Mouse (Mus musculus): ENCODE measurements at regions not wholly inside any gene's neighbourhood (a gene's known extent, or its start where the extent isn't known, plus 50 kb on each side); places are given as distances from the start of the nearest gene placed in this dataset.

DNA sequence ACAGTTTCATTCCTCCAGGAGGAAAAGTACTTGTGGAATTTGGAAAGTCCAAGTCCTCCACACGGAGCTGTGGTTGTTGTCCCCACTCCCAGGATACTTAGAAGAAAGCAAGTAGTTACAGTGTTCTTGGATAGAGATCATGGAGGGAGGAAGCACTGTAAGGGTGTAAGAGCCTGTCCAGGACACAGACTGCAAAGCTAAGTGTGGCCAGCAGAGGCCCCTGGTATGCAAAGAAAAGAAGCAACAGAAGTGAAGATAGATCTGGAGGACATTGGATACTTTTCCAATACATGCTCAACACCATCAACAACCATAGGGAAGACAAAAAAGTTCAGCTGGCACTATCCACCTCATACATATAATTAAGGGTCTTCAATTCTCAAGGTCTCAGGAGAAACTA is 197.4 kb downstream of the Meis1 start:
- no peak for DNase-seq (ENCODE audit: low spot score in 2 of 2)

GRCm38 (mm10) chr11:18814110-18814509 is 204.7 kb downstream of the Meis1 start:
- DNase-seq (ENCODE audit: low spot score in 2 of 2), result no peak

- DNase-seq (ENCODE audit: low spot score in 2 of 2), result no peak
Measured at GRCm38 (mm10) chr11:18767479-18767878, 251.3 kb downstream of the Meis1 start.

- DNase-seq (ENCODE audit: low spot score in 2 of 2), result no peak
Measured at GRCm38 (mm10) chr11:18766458-18767016, 252.2 kb downstream of the Meis1 start.

DNA sequence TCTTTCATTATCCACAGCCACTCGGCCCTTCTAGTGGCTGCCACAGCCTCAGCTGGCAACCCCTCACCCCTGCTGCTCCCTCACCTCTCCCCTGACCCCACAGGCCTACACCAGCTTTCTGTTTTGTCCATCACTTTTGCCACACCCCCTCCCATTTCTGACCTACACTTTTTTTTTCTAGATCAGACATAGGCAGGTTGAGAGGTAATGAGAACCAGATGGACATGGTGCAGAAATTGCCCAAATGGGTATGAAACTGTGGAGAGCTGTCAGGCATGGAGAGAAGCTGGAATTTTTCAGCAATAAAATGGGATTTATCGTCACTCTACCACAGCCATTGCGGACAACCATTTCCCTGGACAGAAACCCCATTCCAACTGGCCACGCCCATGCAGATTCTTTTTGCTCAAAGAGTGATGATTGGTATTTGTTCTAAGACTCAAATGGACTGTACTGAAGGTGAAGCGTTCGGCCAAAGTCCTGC is 260.2 kb downstream of the Meis1 start:
- DNase-seq (ENCODE audit: low spot score in 2 of 2), result no peak

DNA sequence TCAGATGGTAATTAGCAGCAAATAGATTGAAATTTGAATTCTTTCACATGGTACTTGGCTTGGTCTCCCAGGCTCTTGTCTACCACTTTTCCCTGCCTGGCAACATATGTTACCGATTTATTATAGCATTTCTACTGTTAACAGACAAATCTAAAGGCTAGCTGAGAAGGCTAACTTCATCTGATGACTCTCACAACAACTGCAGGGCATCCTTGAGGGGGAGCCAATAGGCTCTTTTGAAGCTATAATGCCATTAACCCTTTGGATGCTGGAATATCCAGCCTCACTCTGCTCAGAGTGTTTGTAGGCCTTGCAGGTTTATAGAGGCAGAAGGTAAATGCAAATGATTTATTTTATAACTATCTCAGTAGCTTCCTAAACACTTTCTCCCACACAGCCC is 262.2 kb downstream of the Meis1 start:
- no peak for DNase-seq (ENCODE audit: low spot score in 2 of 2)

DNA sequence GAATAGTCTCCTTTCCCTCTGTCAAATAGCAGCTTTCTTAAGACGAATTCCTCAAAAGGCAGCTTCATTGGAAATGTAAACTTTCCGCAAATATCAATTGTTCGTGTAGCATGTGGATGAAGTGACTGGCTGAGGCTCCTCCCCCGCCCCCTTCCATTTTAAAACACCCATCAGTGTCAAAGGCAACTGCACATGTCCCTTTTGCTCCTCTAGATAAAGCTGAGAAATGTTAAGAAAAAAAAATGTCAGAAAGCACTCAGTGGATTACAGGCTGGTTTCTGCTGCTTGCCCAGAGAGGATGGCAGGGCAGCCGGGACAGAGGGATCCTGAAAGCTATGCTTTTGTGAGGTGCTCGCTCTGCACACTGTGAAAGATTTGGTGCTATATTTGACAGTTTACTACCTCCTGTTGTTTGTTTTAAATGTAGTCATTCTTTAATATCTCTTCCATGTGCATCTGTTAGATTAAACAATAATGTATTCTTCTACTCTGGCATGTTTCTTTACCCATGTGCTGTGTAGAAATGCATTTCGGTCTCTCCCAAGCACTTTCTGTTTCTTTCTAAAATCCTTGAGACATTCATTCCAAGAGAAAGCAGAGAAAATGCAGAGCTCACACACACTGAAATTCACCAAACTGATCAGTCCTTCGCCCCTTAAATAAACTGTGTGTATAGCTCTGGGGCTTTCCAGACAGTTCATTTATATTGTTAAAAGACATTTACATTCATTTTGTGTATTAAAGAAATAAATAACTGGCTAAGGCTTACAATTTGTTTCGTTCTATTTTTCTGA is 263.9 kb downstream of the Meis1 start:
- no peak for DNase-seq (ENCODE audit: low spot score in 2 of 2)

DNA sequence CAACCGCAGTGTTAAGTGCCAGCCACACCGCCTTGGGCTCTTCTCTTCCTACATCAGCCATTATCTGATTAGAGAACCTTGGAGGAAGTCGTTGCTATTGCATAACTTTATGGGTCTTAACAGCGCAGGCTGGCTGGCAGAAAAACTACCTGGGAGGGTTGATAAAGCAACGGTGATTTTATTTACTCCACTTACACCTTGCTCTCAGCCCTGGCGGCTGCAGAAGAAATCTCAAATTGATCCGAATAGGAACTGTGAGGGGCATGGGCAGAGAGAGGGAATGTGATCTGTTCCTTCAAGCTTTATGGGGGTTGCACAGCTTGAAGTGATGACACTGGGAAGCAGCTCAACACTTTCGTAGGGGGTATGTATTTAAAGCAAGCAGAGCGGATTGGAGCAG is 264.9 kb downstream of the Meis1 start:
- no peak for DNase-seq (ENCODE audit: low spot score in 2 of 2)

DNA sequence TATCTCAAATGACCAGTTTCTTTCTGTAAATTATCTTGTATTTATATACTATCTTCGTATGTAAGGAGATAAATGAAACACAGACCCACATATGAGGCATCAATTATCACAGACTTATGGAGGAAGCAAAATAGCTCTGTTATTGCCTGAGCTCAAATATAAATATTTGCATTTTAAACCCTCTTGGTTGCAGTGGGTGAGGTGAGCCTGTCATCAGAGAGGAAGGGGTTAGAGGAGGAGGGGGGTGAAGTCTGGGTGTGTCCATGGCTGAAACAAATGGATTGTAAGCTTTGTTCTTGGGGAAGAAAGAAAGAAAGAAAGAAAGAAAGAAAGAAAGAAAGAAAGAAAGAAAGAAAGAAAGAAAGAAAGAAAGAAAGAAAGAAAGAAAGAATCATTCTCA is 265.5 kb downstream of the Meis1 start:
- no peak for DNase-seq (ENCODE audit: low spot score in 2 of 2)

DNA sequence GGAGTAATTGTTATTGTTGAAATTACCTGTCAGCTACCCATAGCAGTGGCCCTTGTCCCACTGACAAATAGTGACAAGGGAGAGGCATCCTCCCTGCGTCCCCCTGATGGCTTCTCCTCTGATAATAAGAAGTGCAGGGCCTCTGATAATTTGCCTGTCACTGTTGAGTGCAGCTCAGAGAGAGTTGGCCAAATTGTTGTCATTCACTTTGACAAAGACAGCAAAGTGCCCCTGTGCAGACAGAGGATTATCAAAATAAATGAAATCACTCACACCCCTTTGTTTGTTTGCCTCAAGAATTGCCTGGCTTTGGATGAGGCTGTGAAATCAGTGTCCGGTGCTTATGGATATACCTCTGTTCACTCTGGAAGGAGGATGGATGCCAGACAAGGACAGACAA is 266.3 kb downstream of the Meis1 start:
- DNase-seq (ENCODE audit: low spot score in 2 of 2), result no peak

GRCm38 (mm10) chr11:18750911-18751841 is 267.6 kb downstream of the Meis1 start:
- DNase-seq (ENCODE audit: low spot score in 2 of 2), result no peak

DNA sequence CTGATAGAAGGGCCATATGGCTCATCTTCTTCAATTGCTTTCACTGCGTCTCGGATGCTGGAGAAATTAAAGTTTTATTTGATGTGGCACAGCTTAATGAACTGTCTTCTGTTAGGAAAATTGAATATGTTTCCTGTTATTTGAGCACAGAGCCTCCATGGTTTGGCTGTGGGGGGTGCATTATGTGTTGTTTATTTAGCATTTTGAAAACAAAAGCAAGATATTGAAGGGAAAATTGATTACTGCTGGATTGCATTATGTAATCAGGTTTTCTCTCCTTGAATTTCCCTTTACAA is 268.8 kb downstream of the Meis1 start:
- DNase-seq (ENCODE audit: low spot score in 2 of 2), result no peak

- DNase-seq (ENCODE audit: low spot score in 2 of 2), result no peak
Measured at GRCm38 (mm10) chr11:18749265-18750079, 269.3 kb downstream of the Meis1 start.

GRCm38 (mm10) chr11:18747871-18748461 is 270.8 kb downstream of the Meis1 start:
- DNase-seq (ENCODE audit: low spot score in 2 of 2), result no peak

DNA sequence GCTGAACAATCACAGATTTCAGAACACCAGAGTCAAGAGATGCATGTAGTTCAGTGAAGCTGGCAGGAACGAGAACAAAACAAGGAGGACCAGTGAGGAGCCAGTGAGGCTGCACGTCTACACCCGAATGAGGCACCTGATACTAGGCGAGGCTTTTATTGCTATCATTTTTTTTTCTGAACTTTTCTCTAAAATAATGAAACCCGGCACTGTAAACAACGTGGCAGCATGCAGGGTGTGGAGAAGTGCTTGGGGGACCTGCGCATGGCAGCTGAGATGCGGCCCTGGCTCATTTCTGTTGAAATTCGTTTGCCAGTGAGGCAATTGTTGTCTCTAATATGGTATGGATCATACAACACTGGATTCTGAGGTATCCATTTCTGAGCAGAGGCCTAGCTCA is 271.4 kb downstream of the Meis1 start:
- no peak for DNase-seq (ENCODE audit: low spot score in 2 of 2)

GRCm38 (mm10) chr11:18746486-18746885 is 272.3 kb downstream of the Meis1 start:
- DNase-seq (ENCODE audit: low spot score in 2 of 2), result no peak

GRCm38 (mm10) chr11:18745840-18746239 is 272.9 kb downstream of the Meis1 start:
- DNase-seq (ENCODE audit: low spot score in 2 of 2), result no peak

DNA sequence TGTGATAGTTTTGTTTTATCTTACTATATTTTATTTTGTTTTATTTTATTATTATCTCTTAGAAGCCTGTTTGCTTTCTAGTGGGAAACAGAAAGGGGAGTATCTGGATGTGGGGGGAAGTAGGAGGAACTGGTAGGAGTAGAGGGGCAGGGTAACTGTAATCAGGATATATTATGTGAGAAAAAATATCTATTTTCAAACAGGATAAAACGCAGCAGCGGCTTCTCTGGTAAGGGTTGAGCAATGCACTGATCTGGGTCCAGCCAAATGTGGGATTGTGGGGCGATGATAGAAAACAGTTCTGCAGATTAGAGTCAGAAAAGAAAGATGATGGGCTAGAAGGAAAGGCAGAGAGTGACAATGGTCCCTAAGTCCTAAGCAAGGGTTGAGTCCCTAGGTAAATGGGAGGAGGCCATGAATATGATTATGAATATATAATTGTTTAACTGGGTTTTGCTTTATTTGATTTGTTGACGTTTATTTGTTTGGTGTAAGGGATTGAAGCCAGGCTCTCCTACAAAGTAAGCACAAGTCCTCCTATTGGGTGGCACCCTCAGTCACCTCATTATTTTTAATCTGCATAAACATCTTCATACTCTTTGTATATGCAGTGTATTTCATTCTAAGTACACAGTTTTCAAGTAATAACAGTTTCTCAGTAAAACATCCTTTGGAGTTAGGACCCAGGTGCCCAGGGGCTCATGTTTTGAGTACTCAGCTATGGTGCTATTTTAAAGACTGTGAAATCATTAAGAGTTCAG is 283.7 kb downstream of the Meis1 start:
- no peak for DNase-seq (ENCODE audit: low spot score in 2 of 2)

DNA sequence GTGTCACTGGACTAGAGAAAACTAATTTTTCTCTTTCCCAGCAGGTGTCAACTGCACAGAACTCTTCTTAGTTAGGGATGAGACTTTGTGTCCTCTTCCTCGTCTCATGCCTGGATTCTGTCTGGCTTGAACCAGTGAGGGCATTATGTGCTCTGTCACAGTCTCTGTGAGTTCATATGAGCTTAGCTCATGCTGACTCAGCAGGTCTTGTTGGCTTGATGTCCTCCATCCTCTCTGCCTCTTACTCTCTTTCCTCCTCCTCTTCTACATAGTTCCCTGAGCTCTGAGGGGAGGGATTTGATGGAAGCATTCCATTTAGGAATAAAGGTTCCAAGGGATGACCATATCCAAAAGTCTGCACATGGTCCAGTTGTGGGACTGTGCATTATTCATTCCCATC is 284.7 kb downstream of the Meis1 start:
- DNase-seq (ENCODE audit: low spot score in 2 of 2), result no peak

DNA sequence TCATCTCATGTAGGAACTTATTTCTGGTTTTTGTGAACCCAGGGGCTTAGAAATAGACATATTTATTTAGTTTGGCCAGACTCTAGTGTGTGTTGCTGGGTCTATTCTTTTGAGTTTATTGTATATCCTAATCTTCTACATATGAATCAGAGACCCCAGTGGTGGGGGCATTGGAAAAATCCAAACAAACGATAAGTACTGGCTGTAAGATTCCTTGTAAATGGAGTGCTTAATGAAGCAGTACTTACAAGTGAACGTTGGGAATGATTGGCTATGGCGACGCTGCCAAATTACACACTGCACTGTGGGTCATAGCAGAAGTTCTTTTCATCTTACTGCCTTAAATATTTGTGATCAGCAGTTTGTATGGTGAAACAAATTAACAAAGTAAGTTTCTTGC is 289.0 kb downstream of the Meis1 start:
- no peak for DNase-seq (ENCODE audit: low spot score in 2 of 2)

Measured in gastrocnemius, postnatal 4 days (tissue).